ENCODE assay signal across 15 mouse cellular contexts in genomic region chr2:168441494-168441893, GRCm38 (mm10).
DNase-seq lines count a peak whose midpoint lies in the region; TF ChIP-seq lines count a peak whose summit lies in the region.
"Had no signal": no experiment of that assay in that cellular context is flagged by ENCODE, and none has a peak within 500 bp of the region (broad histone marks: within the 10 kb centered on the region; RNA-seq: fewer than 3 reads in every experiment).

No protein-coding gene starts in this region.

- peaks cover 51% of the 10 kb centered on the region for H3K27me3 ChIP-seq in E14TG2a.4 (ENCODE audit: insufficient read depth, low read length)
- H3K27me3 ChIP-seq: neural tube, embryonic 12.5 days had no signal

- intact Hi-C loops in left cerebral cortex, adult 2 months (cut with DNase I): loop anchor here (1.0 to 10.0 kb wide), 5 partner anchors 17 to 327 kb away; no protein-coding TSS in a partner anchor
- intact Hi-C loops in left cerebral cortex, postnatal 10 days (cut with DNase I): loop anchor here (5.0 to 10.0 kb wide), 4 partner anchors 89 to 327 kb away; no protein-coding TSS in a partner anchor
- intact Hi-C loops in heart, postnatal 36 days (cut with DNase I): no loop called here

- H3K4me3 ChIP-seq in left cerebral cortex, adult 2 months: no peak overlapping the region
- peak overlapping the region; percentile 55 for H3K4me3 ChIP-seq in E14TG2a.4 (replicated peaks; ENCODE audit: low read length)
- H3K4me3 ChIP-seq: erythroblast, embryonic 14.5 days; liver, embryonic 12.5 days; neural tube, embryonic 12.5 days had no signal

- DNase-seq in cerebellum, postnatal 14 days: peak; percentile 39 to 72
- no peak for DNase-seq in cerebellum, adult 9-10 months
- DNase-seq in left cerebral cortex, adult 2 months (ENCODE audit: extremely low spot score in 1 of 2, low spot score in 2 of 2): no peak
- no peak for DNase-seq in left cerebral cortex, postnatal 10 days (ENCODE audit: extremely low spot score in 1 of 2, low spot score in 2 of 2)
- DNase-seq in brain, embryonic 14.5 days (ENCODE audit: low read depth): no peak
- no peak for DNase-seq in heart, postnatal 36 days
- DNase-seq: adrenal gland, postnatal 36 days; heart, adult 18-20 months; kidney, adult 9 months; lung, postnatal 14 days; thymus, postnatal 36 days had no signal

- H3K4me1 ChIP-seq in E14TG2a.4 (replicated peaks; ENCODE audit: low read depth, low read length): peaks cover 33% of the 10 kb centered on the region
- H3K4me1 ChIP-seq: liver, embryonic 12.5 days had no signal

- peak overlapping the region; percentile 57; the same call in 1 of the 2 replicates for H3K27ac ChIP-seq in left cerebral cortex, adult 2 months
- H3K27ac ChIP-seq: liver, embryonic 12.5 days; neural tube, embryonic 12.5 days had no signal

- no peaks in the 10 kb centered on the region for H3K36me3 ChIP-seq in E14TG2a.4 (ENCODE audit: insufficient read depth, low read length)
- H3K36me3 ChIP-seq: liver, embryonic 12.5 days; neural tube, embryonic 12.5 days had no signal

- TF ChIP-seq CTCF in left cerebral cortex, adult 2 months (IDR thresholded peaks at IDR 0.05): peak; percentile 27
- peak; percentile 58 for TF ChIP-seq CTCF in E14TG2a.4 (conservative IDR thresholded peaks at IDR 0.05; ENCODE audit: low read length)
- peak; percentile 25; the same call in 1 of the 2 replicates for TF ChIP-seq CTCF in brain, embryonic 14.5 days (IDR thresholded peaks at IDR 0.05; ENCODE audit: borderline replicate concordance, extremely low read depth, insufficient read depth, insufficient read length)

- TF ChIP-seq POLR2A in brain, embryonic 14.5 days (IDR thresholded peaks at IDR 0.05; ENCODE audit: borderline replicate concordance, extremely low read depth, insufficient read depth, insufficient read length, poor library complexity, severe bottlenecking): no peak

- H3K9me3 ChIP-seq in E14TG2a.4 (ENCODE audit: low read length): peaks cover 5% of the 10 kb centered on the region
- H3K9me3 ChIP-seq: neural tube, embryonic 12.5 days had no signal

Comparison
In these comparisons a context has a peak if more than half of its experiments do, and no peak if none do; other contexts are left out.
1. DNase-seq: peak in cerebellum, postnatal 14 days (2 of 2); none in cerebellum, adult 9-10 months (single experiment), left cerebral cortex, adult 2 months (0 of 2), left cerebral cortex, postnatal 10 days (0 of 2), brain, embryonic 14.5 days (single experiment) and heart, postnatal 36 days (0 of 2).
2. Peak in every context shown above with its lines, with median percentiles within 50 percentile points of each other: CTCF ChIP-seq.